Mouse (Mus musculus) lung, embryonic 15.5 days (tissue): Measurements from ENCODE around the gene Alx3. TPM values are rescaled to one million over a fixed set of nuclear protein-coding genes. Genes with fewer than 3 reads are reported as not detected.
"Not testable (repeated sequence)": the region's sequence is repeated elsewhere in the genome, so short reads cannot be mapped to it uniquely, and the experiment has no call there.

Source experiments
- ATAC-seq: fragments of 200-750 bp; cut with Nextera tagmentation; 2 replicates; pipeline ENCODE4 v1.8.0; 2017; ENCODE audit warnings: moderate number of reproducible peaks, borderline replicate concordance; ENCODE audit not compliant: low FRiP score, low TSS enrichment; ENCODE audit errors: extremely low read depth
- H3K27ac ChIP-seq: fragments of 300-500 bp; sonication (generic); 2 replicates; pipeline ENCODE4 v1.5.1; 2015; ENCODE audit warnings: moderate library complexity, mild to moderate bottlenecking, inconsistent platforms
- H3K27me3 ChIP-seq: fragments of 300-500 bp; sonication (generic); 2 replicates; pipeline ENCODE4 v1.6.1; 2015; ENCODE audit warnings: inconsistent platforms
- H3K36me3 ChIP-seq: fragments of 300-500 bp; sonication (generic); 2 replicates; pipeline ENCODE4 v1.6.1; 2015; ENCODE audit warnings: inconsistent platforms
- H3K4me1 ChIP-seq: fragments of 300-500 bp; sonication (generic); 2 replicates; pipeline ENCODE4 v1.6.1; 2015; ENCODE audit warnings: inconsistent platforms
- H3K4me2 ChIP-seq: fragments of 300-500 bp; sonication (generic); 2 replicates; pipeline ENCODE4 v1.6.1; 2015; ENCODE audit warnings: inconsistent platforms, mild to moderate bottlenecking, moderate library complexity
- H3K4me3 ChIP-seq: fragments of 300-500 bp; sonication (generic); 2 replicates; pipeline ENCODE4 v1.5.1; 2015; ENCODE audit warnings: mild to moderate bottlenecking, inconsistent platforms
- H3K9ac ChIP-seq: fragments of 300-500 bp; sonication (generic); 2 replicates; pipeline ENCODE4 v1.6.1; 2015; ENCODE audit warnings: inconsistent platforms
- H3K9me3 ChIP-seq: fragments of 300-500 bp; sonication (generic); 2 replicates; pipeline ENCODE4 v1.6.1; 2016; ENCODE audit warnings: inconsistent platforms
- WGBS: fragments of 180-500 bp; shearing (Covaris S2); methylation state at CpG from one replicate; pipeline ENCODE4 v1.1.7; 2015; 5-methylcytosine and 5-hydroxymethylcytosine counted together
- polyA plus RNA-seq: library from polyadenylated mRNA; unstranded; fragments of >200 nt; fragmentation: Nextera tagmentation; extraction: Ambion mirVana; gene quantifications from 2 replicates; pipeline ENCODE4 v1.2.1, GENCODE M21; 2015

Gene Alx3
- polyA plus RNA-seq, 1 experiment from 2014 or later = 0.24 TPM

GRCm38 (mm10) chr3:107629411-107629810 lies 34.6 kb downstream of the Alx3 start:
- H3K4me3 ChIP-seq = no peak overlapping the region
- H3K9me3 ChIP-seq = no peaks in the 10 kb centered on the region
- WGBS = 79% methylated on average over 4 of the region's 4 CpGs
- no peak overlapping the region for H3K4me2 ChIP-seq
- H3K36me3 ChIP-seq = peaks cover 40% of the 10 kb centered on the region
- no peak for ATAC-seq
- H3K27me3 ChIP-seq = no peaks in the 10 kb centered on the region
- no peak overlapping the region for H3K9ac ChIP-seq
- H3K27ac ChIP-seq = no peak overlapping the region
- peaks cover 11% of the 10 kb centered on the region for H3K4me1 ChIP-seq

- Histone ChIP-seq H3K4me1 (peaks cover 11% of the 10 kb centered on the region), H3K4me2 (peak within 1 kb of the TSS; percentile 76), H3K9me3 (no peaks in the 10 kb centered on the region), H3K27ac (peak within 1 kb of the TSS; percentile 86), H3K27me3 (no peaks in the 10 kb centered on the region), H3K4me3 (peak within 1 kb of the TSS; percentile 86), H3K36me3 (peaks cover 25% of the 10 kb centered on the region), H3K9ac (peak within 1 kb of the TSS; percentile 95)
- under 1% methylated on average over 46 of the region's 48 CpGs for WGBS
- peak; percentile 70 for ATAC-seq
Measured at GRCm38 (mm10) chr3:107630682-107631522, 36.1 kb downstream of the Alx3 start, which contains the start of gene Gm10961. TSS of gene Gm10961 (plus strand) at chr3:107631322.

- Histone ChIP-seq H3K4me1 (peaks cover 11% of the 10 kb centered on the region), H3K27ac (peak within 1 kb of the TSS; percentile 86), H3K27me3 (no peaks in the 10 kb centered on the region), H3K36me3 (peaks cover 19% of the 10 kb centered on the region), H3K4me3 (peak within 1 kb of the TSS; percentile 86), H3K9me3 (no peaks in the 10 kb centered on the region), H3K9ac (peak within 1 kb of the TSS; percentile 95), H3K4me2 (peak within 1 kb of the TSS; percentile 76)
- whole genome bisulfite sequencing = under 1% methylated on average over 26 of the region's 35 CpGs
- ATAC-seq = peak; percentile 98
Measured at GRCm38 (mm10) chr3:107631523-107631958, 36.7 kb downstream of the Alx3 start, which contains the start of gene Strip1. TSS of gene Strip1 (minus strand) at chr3:107631694.

GRCm38 (mm10) chr3:107632786-107633185 lies 38.0 kb downstream of the Alx3 start:
- no peak for ATAC-seq
- Histone ChIP-seq H3K9ac (no peak overlapping the region), H3K27ac (no peak overlapping the region), H3K4me3 (no peak overlapping the region), H3K4me2 (no peak overlapping the region), H3K27me3 (no peaks in the 10 kb centered on the region), H3K9me3 (no peaks in the 10 kb centered on the region), H3K36me3 (peaks cover 7% of the 10 kb centered on the region), H3K4me1 (peaks cover 11% of the 10 kb centered on the region)
- 91% methylated on average over 4 of the region's 4 CpGs for WGBS

DNA sequence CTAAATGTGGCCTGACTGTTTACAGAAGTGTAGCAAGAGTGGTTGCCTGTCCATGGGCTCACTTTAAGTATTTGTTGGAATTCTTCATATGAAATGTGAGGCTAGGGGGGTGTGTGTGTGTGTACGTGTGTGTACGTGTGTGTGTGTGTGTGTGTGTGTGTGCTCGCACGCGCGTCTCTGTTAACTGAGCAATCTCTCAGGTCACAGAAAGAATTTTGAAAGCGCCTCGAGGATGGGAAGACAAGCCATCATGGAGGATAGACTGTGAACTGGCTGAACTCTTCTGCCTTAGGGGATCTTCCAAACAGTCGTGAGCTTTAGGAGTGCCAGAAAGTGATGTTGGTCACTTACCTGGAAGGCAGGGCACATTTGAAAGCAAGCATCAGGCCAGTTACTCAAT lies 39.1 kb downstream of the Alx3 start:
- Histone ChIP-seq H3K4me1 (peaks cover 11% of the 10 kb centered on the region), H3K4me3 (no peak overlapping the region), H3K36me3 (peaks cover 4% of the 10 kb centered on the region; the same call in 1 of the 2 replicates), H3K9ac (no peak overlapping the region), H3K27ac (no peak overlapping the region), H3K9me3 (no peaks in the 10 kb centered on the region), H3K4me2 (no peak overlapping the region), H3K27me3 (no peaks in the 10 kb centered on the region)
- no peak for ATAC-seq
- WGBS = 91% methylated on average over 9 of the region's 9 CpGs

GRCm38 (mm10) chr3:107635836-107636235 lies 41.0 kb downstream of the Alx3 start:
- Histone ChIP-seq H3K27me3 (no peaks in the 10 kb centered on the region), H3K9me3 (no peaks in the 10 kb centered on the region), H3K27ac (no peak overlapping the region), H3K9ac (no peak overlapping the region), H3K4me2 (no peak overlapping the region), H3K36me3 (no peaks in the 10 kb centered on the region), H3K4me1 (no peaks in the 10 kb centered on the region), H3K4me3 (no peak overlapping the region)
- no peak for ATAC-seq
- 35% methylated on average over 8 of the region's 8 CpGs for WGBS

GRCm38 (mm10) chr3:107636236-107636635 lies 41.4 kb downstream of the Alx3 start:
- no peaks in the 10 kb centered on the region for H3K9me3 ChIP-seq
- no peak overlapping the region for H3K4me2 ChIP-seq
- H3K27ac ChIP-seq = no peak overlapping the region
- H3K27me3 ChIP-seq = no peaks in the 10 kb centered on the region
- WGBS = 76% methylated on average over 3 of the region's 3 CpGs
- no peak overlapping the region for H3K4me3 ChIP-seq
- no peak overlapping the region for H3K9ac ChIP-seq
- H3K4me1 ChIP-seq = no peaks in the 10 kb centered on the region
- no peak for ATAC-seq
- no peaks in the 10 kb centered on the region for H3K36me3 ChIP-seq

GRCm38 (mm10) chr3:107637606-107638172 lies 42.9 kb downstream of the Alx3 start:
- no peaks in the 10 kb centered on the region for H3K4me1 ChIP-seq
- no peak overlapping the region for H3K4me3 ChIP-seq
- no peak overlapping the region for H3K4me2 ChIP-seq
- H3K36me3 ChIP-seq = no peaks in the 10 kb centered on the region
- H3K27ac ChIP-seq = no peak overlapping the region
- no peak for ATAC-seq
- no peaks in the 10 kb centered on the region for H3K27me3 ChIP-seq
- no peaks in the 10 kb centered on the region for H3K9me3 ChIP-seq
- 52% methylated on average over 5 of the region's 5 CpGs for WGBS
- no peak overlapping the region for H3K9ac ChIP-seq

DNA sequence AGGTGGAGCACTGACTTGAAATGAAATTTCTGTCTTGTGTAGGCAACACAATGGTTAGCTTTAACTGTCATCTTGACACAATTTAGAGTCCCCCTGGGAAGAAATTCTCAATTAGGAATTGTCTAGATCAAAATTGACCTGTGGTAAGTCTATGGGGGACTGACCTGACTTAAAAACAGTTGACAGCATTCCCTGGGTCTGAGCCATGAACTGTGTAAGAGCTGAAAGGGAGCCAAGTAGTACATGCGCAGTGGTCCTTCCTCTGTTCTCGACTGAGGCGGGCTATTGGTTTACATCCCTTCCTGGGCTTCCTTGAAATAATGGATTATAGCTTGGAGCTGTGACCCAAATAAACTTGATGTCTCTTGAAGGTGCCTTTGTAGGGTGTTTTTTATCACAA lies 52.1 kb downstream of the Alx3 start:
- Histone ChIP-seq H3K27ac (no peak overlapping the region), H3K9me3 (no peaks in the 10 kb centered on the region), H3K4me2 (no peak overlapping the region), H3K9ac (no peak overlapping the region), H3K4me3 (no peak overlapping the region), H3K4me1 (no peaks in the 10 kb centered on the region), H3K27me3 (no peaks in the 10 kb centered on the region), H3K36me3 (no peaks in the 10 kb centered on the region)
- ATAC-seq = no peak
- WGBS = 72% methylated on average over 3 of the region's 3 CpGs

DNA sequence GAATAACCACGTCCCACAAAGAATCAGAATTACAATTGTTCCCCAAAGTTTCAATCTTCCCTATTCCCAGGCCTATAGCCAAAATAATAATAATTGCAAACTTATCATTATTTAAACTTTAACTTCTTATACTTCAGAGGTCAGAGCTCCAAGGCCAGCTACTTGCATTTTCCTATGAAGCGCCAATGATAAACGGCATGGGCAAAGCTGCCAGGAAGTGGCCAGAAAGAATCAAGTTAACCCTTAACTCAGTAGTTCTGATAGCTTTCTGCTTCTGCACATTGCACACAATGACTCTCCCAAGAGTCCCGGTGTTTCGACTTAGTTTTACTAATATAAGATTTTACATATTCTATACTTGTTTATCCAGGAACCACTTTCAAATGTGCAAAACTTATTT lies 55.4 kb downstream of the Alx3 start:
- not testable (repeated sequence) for H3K4me3 ChIP-seq, H3K27me3 ChIP-seq, H3K9me3 ChIP-seq, H3K27ac ChIP-seq, H3K4me1 ChIP-seq, ATAC-seq, H3K36me3 ChIP-seq, H3K4me2 ChIP-seq, H3K9ac ChIP-seq
- 56% methylated on average over 5 of the region's 5 CpGs for WGBS

GRCm38 (mm10) chr3:107652968-107653367 lies 58.1 kb downstream of the Alx3 start:
- H3K4me1 ChIP-seq = no peaks in the 10 kb centered on the region
- ATAC-seq = no peak
- WGBS = 91% methylated on average over 3 of the region's 3 CpGs
- no peaks in the 10 kb centered on the region for H3K27me3 ChIP-seq
- H3K4me2 ChIP-seq = no peak overlapping the region
- no peaks in the 10 kb centered on the region for H3K9me3 ChIP-seq
- no peak overlapping the region for H3K9ac ChIP-seq
- H3K27ac ChIP-seq = no peak overlapping the region
- H3K4me3 ChIP-seq = no peak overlapping the region
- no peaks in the 10 kb centered on the region for H3K36me3 ChIP-seq

- Histone ChIP-seq H3K36me3 (no peaks in the 10 kb centered on the region), H3K4me3 (no peak overlapping the region), H3K27ac (no peak overlapping the region), H3K4me2 (no peak overlapping the region), H3K9me3 (no peaks in the 10 kb centered on the region), H3K4me1 (no peaks in the 10 kb centered on the region), H3K27me3 (no peaks in the 10 kb centered on the region), H3K9ac (no peak overlapping the region)
- WGBS = 78% methylated on average over 3 of the region's 3 CpGs
- no peak for ATAC-seq
Measured at GRCm38 (mm10) chr3:107654861-107655260, 60.0 kb downstream of the Alx3 start.
